Mouse (Mus musculus): ENCODE measurements at regions not wholly inside any gene's neighbourhood (a gene's known extent, or its start where the extent isn't known, plus 50 kb on each side); places are given as distances from the start of the nearest gene placed in this dataset.

GRCm38 (mm10) chr13:60407344-60407743 lies 194.4 kb upstream of the Dapk1 start:
- Histone ChIP-seq H3K4me3 (ENCODE audit: low read depth, low read length) (no peak overlapping the region), H3K27ac (ENCODE audit: low read depth, low read length) (no peak overlapping the region), H3K9ac (ENCODE audit: low read depth, low read length) (no peak overlapping the region), H3K4me1 (replicated peaks; ENCODE audit: control insufficient read depth, insufficient read depth, low read length) (no peaks in the 10 kb centered on the region), H3K4me2 (replicated peaks; ENCODE audit: low read depth, low read length) (no peak overlapping the region), H3K9me3 (ENCODE audit: control insufficient read depth, low read length) (no peaks in the 10 kb centered on the region), H3K36me3 (ENCODE audit: control insufficient read depth, insufficient read depth, low read length) (no peaks in the 10 kb centered on the region), H3K27me3 (ENCODE audit: control insufficient read depth, insufficient read depth, low read length) (no peaks in the 10 kb centered on the region)
- ATAC-seq (ENCODE audit: low FRiP score) (no peak), DNase-seq (ENCODE audit: low spot score) (no peak)
- 94% methylated on average over 4 of the region's 4 CpGs for WGBS

GRCm38 (mm10) chr13:60409706-60410502 lies 191.8 kb upstream of the Dapk1 start:
- no peaks in the 10 kb centered on the region for H3K36me3 ChIP-seq (ENCODE audit: control insufficient read depth, insufficient read depth, low read length)
- H3K4me3 ChIP-seq (ENCODE audit: low read depth, low read length): no peak overlapping the region
- no peaks in the 10 kb centered on the region for H3K4me1 ChIP-seq (replicated peaks; ENCODE audit: control insufficient read depth, insufficient read depth, low read length)
- no peaks in the 10 kb centered on the region for H3K27me3 ChIP-seq (ENCODE audit: control insufficient read depth, insufficient read depth, low read length)
- WGBS: 47% methylated on average over 14 of the region's 14 CpGs
- H3K27ac ChIP-seq (ENCODE audit: low read depth, low read length): no peak overlapping the region
- H3K9ac ChIP-seq (ENCODE audit: low read depth, low read length): no peak overlapping the region
- no peak overlapping the region for H3K4me2 ChIP-seq (replicated peaks; ENCODE audit: low read depth, low read length)
- DNase-seq (ENCODE audit: low spot score) (peak; percentile 67), ATAC-seq (ENCODE audit: low FRiP score) (no peak)
- no peaks in the 10 kb centered on the region for H3K9me3 ChIP-seq (ENCODE audit: control insufficient read depth, low read length)

- WGBS: 86% methylated on average over 1 of the region's 1 CpGs
- no peak for ATAC-seq (ENCODE audit: low FRiP score)
Measured at GRCm38 (mm10) chr13:60416024-60416423, 185.7 kb upstream of the Dapk1 start.

GRCm38 (mm10) chr13:60417015-60417414 lies 184.7 kb upstream of the Dapk1 start:
- H3K27me3 ChIP-seq (ENCODE audit: control insufficient read depth, insufficient read depth, low read length): no peaks in the 10 kb centered on the region
- H3K36me3 ChIP-seq (ENCODE audit: control insufficient read depth, insufficient read depth, low read length): no peaks in the 10 kb centered on the region
- no peak overlapping the region for H3K9ac ChIP-seq (ENCODE audit: low read depth, low read length)
- no peaks in the 10 kb centered on the region for H3K9me3 ChIP-seq (ENCODE audit: control insufficient read depth, low read length)
- H3K4me3 ChIP-seq (ENCODE audit: low read depth, low read length): no peak overlapping the region
- DNase-seq (ENCODE audit: low spot score): no peak
- no peak overlapping the region for H3K27ac ChIP-seq (ENCODE audit: low read depth, low read length)
- ATAC-seq (ENCODE audit: low FRiP score): no peak
- H3K4me1 ChIP-seq (replicated peaks; ENCODE audit: control insufficient read depth, insufficient read depth, low read length): no peaks in the 10 kb centered on the region
- no peak overlapping the region for H3K4me2 ChIP-seq (replicated peaks; ENCODE audit: low read depth, low read length)
- WGBS: 89% methylated on average over 8 of the region's 8 CpGs

More at GRCm38 (mm10) chr13:60416024-60416423, 185.7 kb upstream of the Dapk1 start:
- H3K4me3 ChIP-seq (ENCODE audit: low read depth, low read length): no peak overlapping the region
- H3K9me3 ChIP-seq (ENCODE audit: control insufficient read depth, low read length): no peaks in the 10 kb centered on the region
- H3K4me2 ChIP-seq (replicated peaks; ENCODE audit: low read depth, low read length): no peak overlapping the region
- H3K27me3 ChIP-seq (ENCODE audit: control insufficient read depth, insufficient read depth, low read length): no peaks in the 10 kb centered on the region
- no peak overlapping the region for H3K9ac ChIP-seq (ENCODE audit: low read depth, low read length)
- H3K27ac ChIP-seq (ENCODE audit: low read depth, low read length): no peak overlapping the region
- H3K36me3 ChIP-seq (ENCODE audit: control insufficient read depth, insufficient read depth, low read length): no peaks in the 10 kb centered on the region
- no peak for DNase-seq (ENCODE audit: low spot score)
- H3K4me1 ChIP-seq (replicated peaks; ENCODE audit: control insufficient read depth, insufficient read depth, low read length): no peaks in the 10 kb centered on the region

- Histone ChIP-seq H3K27ac (ENCODE audit: low read depth, low read length) (no peak overlapping the region), H3K27me3 (ENCODE audit: control insufficient read depth, insufficient read depth, low read length) (no peaks in the 10 kb centered on the region), H3K4me3 (ENCODE audit: low read depth, low read length) (no peak overlapping the region), H3K9me3 (ENCODE audit: control insufficient read depth, low read length) (no peaks in the 10 kb centered on the region), H3K4me1 (replicated peaks; ENCODE audit: control insufficient read depth, insufficient read depth, low read length) (no peaks in the 10 kb centered on the region), H3K36me3 (ENCODE audit: control insufficient read depth, insufficient read depth, low read length) (no peaks in the 10 kb centered on the region), H3K9ac (ENCODE audit: low read depth, low read length) (no peak overlapping the region), H3K4me2 (replicated peaks; ENCODE audit: low read depth, low read length) (no peak overlapping the region)
- DNase-seq (ENCODE audit: low spot score) (no peak), ATAC-seq (ENCODE audit: low FRiP score) (no peak)
- WGBS: 73% methylated on average over 14 of the region's 14 CpGs
Measured at GRCm38 (mm10) chr13:60417436-60418158, 184.2 kb upstream of the Dapk1 start.

- H3K36me3 ChIP-seq (ENCODE audit: control insufficient read depth, insufficient read depth, low read length): no peaks in the 10 kb centered on the region
- no peak overlapping the region for H3K27ac ChIP-seq (ENCODE audit: low read depth, low read length)
- no peaks in the 10 kb centered on the region for H3K9me3 ChIP-seq (ENCODE audit: control insufficient read depth, low read length)
- 23% methylated on average over 7 of the region's 7 CpGs for WGBS
- no peak overlapping the region for H3K4me2 ChIP-seq (replicated peaks; ENCODE audit: low read depth, low read length)
- no peak for ATAC-seq (ENCODE audit: low FRiP score)
- H3K27me3 ChIP-seq (ENCODE audit: control insufficient read depth, insufficient read depth, low read length): no peaks in the 10 kb centered on the region
- no peak for DNase-seq (ENCODE audit: low spot score)
- H3K4me3 ChIP-seq (ENCODE audit: low read depth, low read length): no peak overlapping the region
- H3K9ac ChIP-seq (ENCODE audit: low read depth, low read length): no peak overlapping the region
- H3K4me1 ChIP-seq (replicated peaks; ENCODE audit: control insufficient read depth, insufficient read depth, low read length): no peaks in the 10 kb centered on the region
Measured at GRCm38 (mm10) chr13:60420386-60420785, 181.4 kb upstream of the Dapk1 start.

GRCm38 (mm10) chr13:60420842-60421696 lies 180.7 kb upstream of the Dapk1 start:
- no peak overlapping the region for H3K9ac ChIP-seq (ENCODE audit: low read depth, low read length)
- no peaks in the 10 kb centered on the region for H3K36me3 ChIP-seq (ENCODE audit: control insufficient read depth, insufficient read depth, low read length)
- ATAC-seq (ENCODE audit: low FRiP score) (no peak), DNase-seq (ENCODE audit: low spot score) (no peak)
- H3K4me2 ChIP-seq (replicated peaks; ENCODE audit: low read depth, low read length): no peak overlapping the region
- H3K27me3 ChIP-seq (ENCODE audit: control insufficient read depth, insufficient read depth, low read length): no peaks in the 10 kb centered on the region
- no peak overlapping the region for H3K4me3 ChIP-seq (ENCODE audit: low read depth, low read length)
- H3K9me3 ChIP-seq (ENCODE audit: control insufficient read depth, low read length): no peaks in the 10 kb centered on the region
- 69% methylated on average over 3 of the region's 3 CpGs for WGBS
- no peak overlapping the region for H3K27ac ChIP-seq (ENCODE audit: low read depth, low read length)
- no peaks in the 10 kb centered on the region for H3K4me1 ChIP-seq (replicated peaks; ENCODE audit: control insufficient read depth, insufficient read depth, low read length)

GRCm38 (mm10) chr13:60424267-60424666 lies 177.5 kb upstream of the Dapk1 start:
- Histone ChIP-seq H3K4me3 (ENCODE audit: low read depth, low read length) (no peak overlapping the region), H3K27ac (ENCODE audit: low read depth, low read length) (no peak overlapping the region), H3K4me2 (replicated peaks; ENCODE audit: low read depth, low read length) (no peak overlapping the region), H3K4me1 (replicated peaks; ENCODE audit: control insufficient read depth, insufficient read depth, low read length) (no peaks in the 10 kb centered on the region; the same call in 1 of the 2 replicates), H3K36me3 (ENCODE audit: control insufficient read depth, insufficient read depth, low read length) (no peaks in the 10 kb centered on the region), H3K27me3 (ENCODE audit: control insufficient read depth, insufficient read depth, low read length) (no peaks in the 10 kb centered on the region), H3K9me3 (ENCODE audit: control insufficient read depth, low read length) (no peaks in the 10 kb centered on the region), H3K9ac (ENCODE audit: low read depth, low read length) (no peak overlapping the region)
- no peak for DNase-seq (ENCODE audit: low spot score)
- no peak for ATAC-seq (ENCODE audit: low FRiP score)
- WGBS: 63% methylated on average over 6 of the region's 6 CpGs

Data from hindbrain, embryonic 11.5 days (tissue).